Mouse (Mus musculus) MEL (cell line): Measurements from ENCODE around the gene Sox11. TPM values are rescaled to one million over a fixed set of nuclear protein-coding genes. Genes with fewer than 3 reads are reported as not detected.

Experiments
- DNase-seq: peaks from one replicate; pipeline ENCODE4 v3.0.0; 2011; ENCODE audit warnings: low read depth, low spot score
- H3K27ac ChIP-seq: 2 replicates; pipeline ENCODE4 v1.5.1; 2012; ENCODE audit warnings: low read depth, mild to moderate bottlenecking, control low read depth, low read length, moderate library complexity; ENCODE audit not compliant: control insufficient read depth
- H3K27me3 ChIP-seq, 2 experiments: fragments of 150-350 bp in 1 of 2; sonication (generic) in 1 of 2; 2 replicates each; pipeline ENCODE4 v1.6.1; 2012; ENCODE audit warnings: low read length in 2 of 2, mild to moderate bottlenecking in 2 of 2, improper control_type of control experiment in 1 of 2, moderate library complexity in 1 of 2; ENCODE audit not compliant: insufficient read depth in 2 of 2, control insufficient read depth in 1 of 2
- H3K36me3 ChIP-seq, 2 experiments: 2 replicates each; pipeline ENCODE4 v1.6.1; 2012 to 2014; ENCODE audit warnings: low read length in 2 of 2, improper control_type of control experiment in 1 of 2, inconsistent platforms in 1 of 2, mild to moderate bottlenecking in 1 of 2; ENCODE audit not compliant: insufficient read depth in 2 of 2, control insufficient read depth in 1 of 2
- H3K4me1 ChIP-seq, 2 experiments: fragments of 150-350 bp in 1 of 2; sonication (generic) in 1 of 2; 2 replicates each; pipeline ENCODE4 v1.6.1; 2012; ENCODE audit warnings: low read length in 2 of 2, improper control_type of control experiment in 1 of 2, mild to moderate bottlenecking in 1 of 2; ENCODE audit not compliant: insufficient read depth in 2 of 2, control insufficient read depth in 1 of 2
- H3K4me3 ChIP-seq, 2 experiments: fragments of 150-350 bp in 1 of 2; sonication (generic) in 1 of 2; 2 replicates each; pipeline ENCODE4 v1.5.1; 2012; ENCODE audit warnings: low read depth in 2 of 2, low read length in 2 of 2, mild to moderate bottlenecking in 2 of 2, moderate library complexity in 2 of 2, control low read depth in 1 of 2, improper control_type of control experiment in 1 of 2; ENCODE audit not compliant: control insufficient read depth in 1 of 2, insufficient read depth in 1 of 2
- H3K79me2 ChIP-seq: 2 replicates; pipeline ENCODE4 v1.6.1; 2012; ENCODE audit warnings: mild to moderate bottlenecking, low read length, moderate library complexity; ENCODE audit not compliant: control insufficient read depth, poor library complexity, insufficient read depth
- H3K9ac ChIP-seq: 2 replicates; pipeline ENCODE4 v1.6.1; 2012; ENCODE audit warnings: low read depth, mild to moderate bottlenecking, control low read depth, low read length, moderate library complexity; ENCODE audit not compliant: control insufficient read depth, poor library complexity, severe bottlenecking
- H3K9me3 ChIP-seq: fragments of 150-350 bp; sonication (generic); replicated peaks from 2 replicates; pipeline ENCODE4 v1.6.1; 2012; ENCODE audit warnings: mild to moderate bottlenecking, low read length, improper control_type of control experiment, moderate library complexity; ENCODE audit not compliant: insufficient read depth
- BHLHE40 ChIP-seq: IDR thresholded peaks from 2 replicates; pipeline ENCODE4 v1.6.1; 2012; ENCODE audit warnings: low read depth, mild to moderate bottlenecking, inconsistent platforms, low read length, improper control_type of control experiment, borderline replicate concordance
- CTCF ChIP-seq, 3 experiments: IDR thresholded peaks in 2 of 3; conservative IDR thresholded peaks in 1 of 3; 2 replicates each; pipeline ENCODE4 v1.5.1; 2011 to 2012; ENCODE audit warnings: low read length in 3 of 3, low read depth in 2 of 3, mild to moderate bottlenecking in 2 of 3, improper control_type of control experiment in 1 of 3, inconsistent platforms in 1 of 3, mixed read lengths in 1 of 3, moderate library complexity in 1 of 3; ENCODE audit not compliant: control insufficient read depth in 1 of 3, insufficient read depth in 1 of 3, poor library complexity in 1 of 3, severe bottlenecking in 1 of 3
- ELF1 ChIP-seq: IDR thresholded peaks from 2 replicates; pipeline ENCODE4 v1.6.1; 2014; ENCODE audit warnings: low read depth, mild to moderate bottlenecking, inconsistent platforms, low read length, improper control_type of control experiment, moderate library complexity
- EP300 ChIP-seq, 2 experiments: IDR thresholded peaks; 2 replicates each; pipeline ENCODE4 v1.6.1; 2011; ENCODE audit warnings: improper control_type of control experiment in 2 of 2, low read length in 2 of 2, low read depth in 1 of 2, mild to moderate bottlenecking in 1 of 2
- GABPA ChIP-seq: IDR thresholded peaks from 2 replicates; pipeline ENCODE4 v1.6.1; 2012; ENCODE audit warnings: low read depth, mild to moderate bottlenecking, inconsistent platforms, low read length, improper control_type of control experiment, moderate library complexity
- GATA1 ChIP-seq: IDR thresholded peaks from 2 replicates; pipeline ENCODE4 v1.6.1; 2011; ENCODE audit warnings: low read depth, low read length, improper control_type of control experiment
- HCFC1 ChIP-seq: IDR thresholded peaks from 2 replicates; pipeline ENCODE4 v1.6.1; 2012; ENCODE audit warnings: low read depth, mild to moderate bottlenecking, inconsistent platforms, low read length, improper control_type of control experiment, moderate library complexity
- MAFK ChIP-seq: IDR thresholded peaks from 2 replicates; pipeline ENCODE4 v1.6.1; 2011; ENCODE audit warnings: low read depth, mild to moderate bottlenecking, low read length, improper control_type of control experiment, borderline replicate concordance
- MAX ChIP-seq: IDR thresholded peaks from 2 replicates; pipeline ENCODE4 v1.6.1; 2011; ENCODE audit warnings: low read length, improper control_type of control experiment
- MAZ ChIP-seq: IDR thresholded peaks from 2 replicates; pipeline ENCODE4 v1.6.1; 2012; ENCODE audit warnings: low read depth, mild to moderate bottlenecking, inconsistent platforms, low read length, improper control_type of control experiment
- MEF2A ChIP-seq: IDR thresholded peaks from 2 replicates; pipeline ENCODE4 v1.6.1; 2014; ENCODE audit warnings: low read depth, mild to moderate bottlenecking, inconsistent platforms, low read length, improper control_type of control experiment; ENCODE audit not compliant: poor library complexity, insufficient replicate concordance, severe bottlenecking; ENCODE audit errors: extremely low read depth
- MXI1 ChIP-seq: IDR thresholded peaks from 2 replicates; pipeline ENCODE4 v1.6.1; 2011; ENCODE audit warnings: mild to moderate bottlenecking, low read depth, low read length, improper control_type of control experiment
- MYB ChIP-seq: IDR thresholded peaks from 2 replicates; pipeline ENCODE4 v1.6.1; 2011; ENCODE audit warnings: mild to moderate bottlenecking, low read depth, low read length, improper control_type of control experiment
- MYC ChIP-seq: IDR thresholded peaks from 2 replicates; pipeline ENCODE4 v1.6.1; 2011; ENCODE audit warnings: low read depth, mild to moderate bottlenecking, low read length, improper control_type of control experiment, moderate library complexity
- NRF1 ChIP-seq: IDR thresholded peaks from 2 replicates; pipeline ENCODE4 v1.6.1; 2014; ENCODE audit warnings: low read depth, mild to moderate bottlenecking, inconsistent platforms, low read length, improper control_type of control experiment, moderate library complexity; ENCODE audit not compliant: poor library complexity, insufficient read depth, severe bottlenecking
- RAD21 ChIP-seq: IDR thresholded peaks from 2 replicates; pipeline ENCODE4 v1.6.1; 2011; ENCODE audit warnings: mild to moderate bottlenecking, low read depth, low read length, improper control_type of control experiment
- RCOR1 ChIP-seq: IDR thresholded peaks from 2 replicates; pipeline ENCODE4 v1.6.1; 2012; ENCODE audit warnings: low read depth, mild to moderate bottlenecking, inconsistent platforms, low read length, improper control_type of control experiment
- SIN3A ChIP-seq: IDR thresholded peaks from 2 replicates; pipeline ENCODE4 v1.6.1; 2012; ENCODE audit warnings: low read length, improper control_type of control experiment, inconsistent platforms
- UBTF ChIP-seq: IDR thresholded peaks from 2 replicates; pipeline ENCODE4 v1.6.1; 2012; ENCODE audit warnings: low read depth, mild to moderate bottlenecking, inconsistent platforms, low read length, improper control_type of control experiment, moderate library complexity, borderline replicate concordance; ENCODE audit not compliant: insufficient read depth
- USF1 ChIP-seq: IDR thresholded peaks from 2 replicates; pipeline ENCODE4 v1.6.1; 2014; ENCODE audit warnings: low read depth, mild to moderate bottlenecking, inconsistent platforms, low read length, improper control_type of control experiment, moderate library complexity
- USF2 ChIP-seq, 2 experiments: IDR thresholded peaks; 2 replicates each; pipeline ENCODE4 v1.6.1; 2011 to 2012; ENCODE audit warnings: improper control_type of control experiment in 2 of 2, low read length in 2 of 2, borderline replicate concordance in 1 of 2, inconsistent platforms in 1 of 2, low read depth in 1 of 2, mild to moderate bottlenecking in 1 of 2; ENCODE audit not compliant: insufficient read depth in 1 of 2
- ZC3H11A ChIP-seq: IDR thresholded peaks from 2 replicates; pipeline ENCODE4 v1.6.1; 2012; ENCODE audit warnings: low read depth, mild to moderate bottlenecking, inconsistent platforms, low read length, improper control_type of control experiment
- ZKSCAN1 ChIP-seq: IDR thresholded peaks from 2 replicates; pipeline ENCODE4 v1.6.1; 2012; ENCODE audit warnings: low read depth, mild to moderate bottlenecking, inconsistent platforms, low read length, improper control_type of control experiment, moderate library complexity
- ZMIZ1 ChIP-seq: IDR thresholded peaks from 2 replicates; pipeline ENCODE4 v1.6.1; 2012; ENCODE audit warnings: low read depth, mild to moderate bottlenecking, inconsistent platforms, low read length, improper control_type of control experiment, moderate library complexity
- polyA plus RNA-seq, 2 experiments: library from polyadenylated mRNA; stranded (reverse) in 1 of 2; unstranded in 1 of 2; fragments of >175 nt in 1 of 2; fragments of >200 nt in 1 of 2; gene quantifications; 2 replicates each; pipeline versions ENCODE4 v1.2.1 to v1.2.4; 2012; ENCODE audit warnings: low replicate concordance in 2 of 2, low read depth in 1 of 2; ENCODE audit not compliant: insufficient read length in 2 of 2, insufficient read depth in 1 of 2, missing spikeins in 1 of 2
- total RNA-seq: library from RNA; depleted of rRNA; stranded (reverse); fragments of 300-350 nt; gene quantifications from 2 replicates; pipeline ENCODE4 v1.2.3, GENCODE M21; 2012

Gene Sox11
- total and polyA plus RNA-seq, 3 experiments: not detected

DNA sequence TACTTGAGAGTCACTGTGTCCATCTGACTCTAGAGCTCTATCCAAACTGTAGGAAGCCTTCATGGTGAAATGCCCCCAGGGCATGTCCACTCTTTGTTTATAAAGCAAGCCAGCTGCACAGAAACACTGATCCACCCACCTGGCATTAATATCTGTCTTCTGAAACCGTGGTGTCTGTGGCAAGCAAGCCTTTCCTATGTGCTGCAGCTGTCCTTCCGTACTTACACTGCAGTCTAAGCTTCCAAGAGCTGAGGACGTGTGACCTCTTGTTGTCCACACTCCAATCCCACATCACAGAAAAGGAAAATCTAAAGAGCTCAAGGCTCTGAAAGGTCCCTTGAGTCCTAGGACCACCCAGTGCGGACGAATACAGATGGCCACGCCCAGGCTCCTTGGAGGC is 32.4 kb downstream of the Sox11 start:
- H3K36me3 ChIP-seq: no peaks in the 10 kb centered on the region
- no peaks in the 10 kb centered on the region for H3K27me3 ChIP-seq
- TF ChIP-seq EP300 (IDR thresholded peaks at IDR 0.05; ENCODE audit: low read depth in 1 of 2, low read length in 2 of 2): no peak
- no peak for TF ChIP-seq BHLHE40
- no peak for DNase-seq
- no peaks in the 10 kb centered on the region for H3K79me2 ChIP-seq
- no peak overlapping the region for H3K9ac ChIP-seq
- H3K4me1 ChIP-seq: no peaks in the 10 kb centered on the region
- no peak overlapping the region for H3K4me3 ChIP-seq
- H3K27ac ChIP-seq: no peak overlapping the region
- no peaks in the 10 kb centered on the region for H3K9me3 ChIP-seq

DNA sequence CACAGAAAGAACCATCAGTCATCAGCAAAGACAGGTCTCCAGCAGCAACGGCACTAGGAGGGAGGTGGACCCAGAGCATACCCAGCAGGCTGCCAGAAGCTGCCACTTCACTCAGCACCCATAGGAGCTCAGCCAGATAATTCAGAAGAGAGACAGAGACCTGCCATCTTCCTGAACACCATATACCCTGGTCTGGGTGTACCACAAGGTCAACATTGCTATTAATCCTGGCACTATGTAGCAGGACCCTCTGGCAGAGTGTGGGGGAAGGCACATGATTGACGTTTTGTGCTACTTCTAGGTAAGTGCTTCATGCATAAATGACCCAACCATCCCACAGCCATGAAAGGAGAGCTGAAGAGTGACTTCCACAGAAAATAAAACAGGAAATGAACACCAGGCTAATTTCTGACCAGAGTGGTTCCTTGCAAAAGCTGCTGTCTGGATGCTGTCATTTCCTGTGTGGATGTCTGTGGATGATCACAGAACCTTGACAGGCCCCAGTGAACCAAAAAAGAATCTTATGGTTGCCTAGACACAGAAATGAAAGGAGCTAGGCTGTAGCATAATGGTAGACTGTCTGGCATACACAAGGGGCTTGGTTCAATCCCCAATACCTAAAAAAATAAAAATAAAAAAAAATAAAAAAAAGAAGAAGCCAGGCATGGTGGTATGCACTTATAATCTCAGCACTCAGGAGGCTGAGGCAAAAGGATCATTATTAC is 37.5 kb downstream of the Sox11 start:
- Histone ChIP-seq H3K36me3 (no peaks in the 10 kb centered on the region), H3K9me3 (no peaks in the 10 kb centered on the region), H3K9ac (no peak overlapping the region), H3K79me2 (no peaks in the 10 kb centered on the region), H3K4me1 (no peaks in the 10 kb centered on the region), H3K27me3 (no peaks in the 10 kb centered on the region), H3K27ac (no peak overlapping the region), H3K4me3 (no peak overlapping the region)
- no peak for DNase-seq
- TF ChIP-seq MEF2A (no peak), NRF1 (no peak), ZMIZ1 (no peak), ZKSCAN1 (no peak), MAFK (no peak), MYB (no peak)

DNA sequence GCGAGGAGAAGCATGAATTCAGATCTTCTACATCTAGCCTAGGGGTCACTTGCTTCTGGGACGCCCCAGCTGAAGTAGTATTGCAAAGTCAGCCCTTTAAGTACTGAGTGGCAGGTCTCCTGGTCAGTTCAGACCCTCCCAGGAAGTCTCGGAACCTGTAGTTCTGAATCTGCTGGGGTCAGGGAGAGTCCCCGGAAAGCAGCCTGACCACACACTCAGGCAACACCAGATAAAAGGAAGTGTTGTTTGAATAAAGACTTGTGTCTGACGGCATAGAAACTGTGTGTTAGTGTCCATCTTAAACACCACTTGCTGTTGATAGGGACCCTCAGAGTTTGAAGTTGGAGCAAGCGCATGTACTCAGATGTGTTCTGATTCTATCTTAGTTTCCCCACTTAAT is 39.2 kb downstream of the Sox11 start:
- Histone ChIP-seq H3K36me3 (no peaks in the 10 kb centered on the region), H3K79me2 (no peaks in the 10 kb centered on the region), H3K27ac (no peak overlapping the region), H3K27me3 (no peaks in the 10 kb centered on the region), H3K4me3 (no peak overlapping the region), H3K4me1 (no peaks in the 10 kb centered on the region), H3K9me3 (no peaks in the 10 kb centered on the region), H3K9ac (no peak overlapping the region)
- TF ChIP-seq GABPA (no peak), GATA1 (no peak), MAFK (no peak), USF1 (no peak), SIN3A (no peak), MYC (no peak), CTCF (IDR thresholded peaks at IDR 0.05 in 2 of 3, conservative IDR thresholded peaks at IDR 0.05 in 1 of 3; ENCODE audit: control insufficient read depth in 1 of 3, insufficient read depth in 1 of 3, low read depth in 2 of 3, low read length in 3 of 3, poor library complexity in 1 of 3, severe bottlenecking in 1 of 3) (no peak), NRF1 (no peak), BHLHE40 (no peak), RAD21 (no peak), HCFC1 (no peak), MXI1 (no peak), RCOR1 (no peak), ELF1 (no peak), UBTF (no peak), ZC3H11A (no peak), MAZ (no peak), MAX (no peak), EP300 (IDR thresholded peaks at IDR 0.05; ENCODE audit: low read depth in 1 of 2, low read length in 2 of 2) (no peak), USF2 (IDR thresholded peaks at IDR 0.05; ENCODE audit: borderline replicate concordance in 1 of 2, insufficient read depth in 1 of 2, low read depth in 1 of 2, low read length in 2 of 2) (no peak)
- DNase-seq: no peak
